7 mouse cellular contexts compared by ENCODE assay signal in the genomic region with DNA sequence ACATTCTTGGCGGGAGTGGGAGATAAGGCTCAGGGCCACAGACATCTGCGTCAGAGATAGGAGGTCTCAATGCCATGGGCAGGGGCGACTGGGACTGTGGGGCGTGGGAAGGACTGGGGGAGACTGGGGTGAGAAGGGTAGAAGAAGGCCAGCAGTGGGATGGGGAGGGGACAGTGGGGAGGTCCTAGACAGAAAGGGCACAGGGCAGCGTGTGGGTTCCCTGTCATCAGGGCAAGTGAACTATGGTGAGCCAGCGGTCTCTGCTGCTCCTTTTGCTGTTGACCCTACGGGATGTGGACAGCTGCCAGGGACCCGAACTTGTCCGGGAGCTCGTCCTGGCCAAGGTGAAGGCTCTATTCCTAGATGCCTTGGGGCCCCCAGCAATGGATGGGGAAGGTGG. TPM values are rescaled to one million over a fixed set of nuclear protein-coding genes. Genes with fewer than 3 reads are reported as not detected.
A peak's percentile ranks its signal among the peaks of the same experiment; 100 is the strongest.
DNase-seq lines count a peak whose midpoint lies in the region; ATAC-seq and TF ChIP-seq lines count a peak whose summit lies in the region.

A gene (plus strand): TSS at position 72 of the 400 bp plus-strand sequence.

- 78% methylated on average over 10 of the region's 10 CpGs for WGBS in lung, adult 2 months
- 75% methylated on average over 10 of the region's 10 CpGs for WGBS in embryonic facial prominence, embryonic 10.5 days
- 45% methylated on average over 10 of the region's 10 CpGs for WGBS in liver, embryonic 11.5 days

- H3K4me2 ChIP-seq in liver, embryonic 11.5 days = peak within 1 kb of the TSS; percentile 68

- no peaks in the 10 kb centered on the region for H3K4me1 ChIP-seq in lung, adult 2 months (ENCODE audit: control insufficient read depth, insufficient read depth, low read length)
- peaks cover 77% of the 10 kb centered on the region for H3K4me1 ChIP-seq in embryonic facial prominence, embryonic 10.5 days
- peaks cover 29% of the 10 kb centered on the region for H3K4me1 ChIP-seq in liver, embryonic 11.5 days (replicated peaks; ENCODE audit: control insufficient read depth, insufficient read depth, low read length)

- H3K4me3 ChIP-seq in lung, adult 2 months (replicated peaks; ENCODE audit: extremely low read depth, low read depth, low read length) = peak within 1 kb of the TSS; percentile 73
- H3K4me3 ChIP-seq in embryonic facial prominence, embryonic 10.5 days = peak within 1 kb of the TSS; percentile 94
- H3K4me3 ChIP-seq in liver, embryonic 11.5 days (ENCODE audit: low read depth, low read length) = peak within 1 kb of the TSS; percentile 69

- H3K27me3 ChIP-seq in embryonic facial prominence, embryonic 10.5 days (replicated peaks; ENCODE audit: low read depth, poor library complexity, severe bottlenecking) = peaks cover 50% of the 10 kb centered on the region
- H3K27me3 ChIP-seq in liver, embryonic 11.5 days (replicated peaks; ENCODE audit: control insufficient read depth, insufficient read depth, low read length) = peaks cover 55% of the 10 kb centered on the region

- TF ChIP-seq CTCF in lung, adult 2 months (IDR thresholded peaks at IDR 0.05; ENCODE audit: insufficient read depth, low read length) = no peak

- DNase-seq in lung, adult 2 months = no peak
- DNase-seq in lung, postnatal 36 days = no peak
- DNase-seq in embryonic facial prominence, embryonic 10.5 days (ENCODE audit: low spot score) = no peak
- DNase-seq in heart, postnatal 4 days = peak; percentile 52
- no peak for DNase-seq in liver, embryonic 11.5 days (ENCODE audit: low spot score)
- no peak for DNase-seq in thymus, postnatal 14 days
- no peak for DNase-seq in gastrocnemius, adult 18-20 months (ENCODE audit: low spot score)

- no peak for TF ChIP-seq POLR2A in lung, adult 2 months (IDR thresholded peaks at IDR 0.05; ENCODE audit: borderline replicate concordance, extremely low read depth, low read depth, low read length)

- peaks cover 20% of the 10 kb centered on the region for H3K36me3 ChIP-seq in embryonic facial prominence, embryonic 10.5 days (replicated peaks)
- H3K36me3 ChIP-seq in liver, embryonic 11.5 days (ENCODE audit: control insufficient read depth, insufficient read depth, low read length) = no peaks in the 10 kb centered on the region

- H3K9ac ChIP-seq in liver, embryonic 11.5 days (ENCODE audit: low read depth, low read length) = peak within 1 kb of the TSS; percentile 80

- peak within 1 kb of the TSS; percentile 97 for H3K27ac ChIP-seq in embryonic facial prominence, embryonic 10.5 days (replicated peaks)
- H3K27ac ChIP-seq in liver, embryonic 11.5 days (ENCODE audit: low read depth, low read length) = peak within 1 kb of the TSS; percentile 92

- ATAC-seq in liver, embryonic 11.5 days (replicated peaks; ENCODE audit: low FRiP score) = no peak

- no peaks in the 10 kb centered on the region for H3K9me3 ChIP-seq in embryonic facial prominence, embryonic 10.5 days
- no peaks in the 10 kb centered on the region for H3K9me3 ChIP-seq in liver, embryonic 11.5 days (ENCODE audit: control insufficient read depth, low read length)

RNA-seq across cellular contexts. Expression of the gene that starts here (rescaled TPM):
- 13.6 and 14.3 TPM in 2 replicates for polyA plus RNA-seq in lung, adult 2 months (2012; rRNA removed)
- 2.3 and 3.1 TPM in 2 replicates for polyA plus RNA-seq in embryonic facial prominence, embryonic 10.5 days (2016; fragmentation: Nextera tagmentation; extraction: Ambion mirVana)
- total RNA-seq in heart, postnatal 4 days (2021) = 10 to 100 TPM in 1 of 2 experiments, 1 to 10 TPM in 1; 10.0 to 10.3 TPM
- 0.84 and 1.4 TPM in 2 replicates for polyA plus RNA-seq in liver, embryonic 11.5 days (2014; fragmentation: Nextera tagmentation; extraction: Ambion mirVana)
- total RNA-seq in gastrocnemius, adult 18-20 months (2021) = 1 to 10 TPM; 1.1 to 1.7 TPM

Comparison
In these comparisons a context has a peak if more than half of its experiments do, and no peak if none do; other contexts are left out.
1. RNA of the gene that starts here (total RNA-seq): 10.0 to 10.3 TPM in heart, postnatal 4 days; 1.1 to 1.7 TPM in gastrocnemius, adult 18-20 months; every median in the first group is over 4 times any median in the second.
2. Peak in every context shown above with its lines, with median percentiles within 50 percentile points of each other: H3K4me3 ChIP-seq.